Mouse (Mus musculus): ENCODE measurements around the gene Snx17. TPM values are rescaled to one million over a fixed set of nuclear protein-coding genes. Genes with fewer than 3 reads are reported as not detected.
"Not testable (repeated sequence)": the region's sequence is repeated elsewhere in the genome, so short reads cannot be mapped to it uniquely, and the experiment has no call there.

The Snx17 gene
- total RNA-seq, 4 experiments from 2014 or later: 31.3 to 35.8 (median 31.7) TPM

- DNase-seq (ENCODE audit: low spot score in 2 of 2): no peak
These were observed 3.2 kb downstream of the Snx17 start for GRCm38 (mm10) chr5:31196207-31196606.

GRCm38 (mm10) chr5:31197072-31197471 lies 4.0 kb downstream of the Snx17 start:
- DNase-seq (ENCODE audit: low spot score in 2 of 2): no peak

GRCm38 (mm10) chr5:31198170-31198569 lies 5.1 kb downstream of the Snx17 start:
- no peak for DNase-seq (ENCODE audit: low spot score in 2 of 2)

- DNase-seq (ENCODE audit: low spot score in 2 of 2): no peak
These were observed 5.7 kb downstream of the Snx17 start for GRCm38 (mm10) chr5:31198616-31199320.

- no peak for DNase-seq (ENCODE audit: low spot score in 2 of 2)
These were observed 6.4 kb downstream of the Snx17 start for GRCm38 (mm10) chr5:31199321-31199892.

- DNase-seq (ENCODE audit: low spot score in 2 of 2): no peak
These were observed 6.9 kb downstream of the Snx17 start for GRCm38 (mm10) chr5:31199893-31200292.

- DNase-seq (ENCODE audit: low spot score in 2 of 2): no peak
These were observed 7.3 kb downstream of the Snx17 start for GRCm38 (mm10) chr5:31200327-31200768.

GRCm38 (mm10) chr5:31201042-31201741 lies 8.2 kb downstream of the Snx17 start:
- no peak for DNase-seq (ENCODE audit: low spot score in 2 of 2)

- DNase-seq (ENCODE audit: low spot score in 2 of 2): peak; percentile 93 to 95
These were observed 8.9 kb downstream of the Snx17 start, which contains the start of gene Zfp513 for GRCm38 (mm10) chr5:31201742-31202590. Zfp513 (minus strand) TSS chr5:31202303.

GRCm38 (mm10) chr5:31202933-31203332 lies 9.9 kb downstream of the Snx17 start:
- no peak for DNase-seq (ENCODE audit: low spot score in 2 of 2)

GRCm38 (mm10) chr5:31203866-31204265 lies 10.8 kb downstream of the Snx17 start:
- DNase-seq (ENCODE audit: low spot score in 2 of 2): no peak

GRCm38 (mm10) chr5:31204421-31204820 lies 11.4 kb downstream of the Snx17 start:
- no peak for DNase-seq (ENCODE audit: low spot score in 2 of 2)

GRCm38 (mm10) chr5:31216554-31216953 lies 23.5 kb downstream of the Snx17 start:
- DNase-seq (ENCODE audit: low spot score in 2 of 2): not testable (repeated sequence)

- DNase-seq (ENCODE audit: low spot score in 2 of 2): no peak
These were observed 25.3 kb downstream of the Snx17 start for GRCm38 (mm10) chr5:31218294-31218693.

- no peak for DNase-seq (ENCODE audit: low spot score in 2 of 2)
These were observed 26.0 kb downstream of the Snx17 start for GRCm38 (mm10) chr5:31219070-31219469.

GRCm38 (mm10) chr5:31219474-31219873 lies 26.4 kb downstream of the Snx17 start:
- no peak for DNase-seq (ENCODE audit: low spot score in 2 of 2)

GRCm38 (mm10) chr5:31219911-31220447 lies 27.0 kb downstream of the Snx17 start:
- DNase-seq (ENCODE audit: low spot score in 2 of 2): no peak

GRCm38 (mm10) chr5:31220448-31221303 lies 27.6 kb downstream of the Snx17 start, which contains the start of gene Ppm1g:
Ppm1g (minus strand) TSS chr5:31220687.
- DNase-seq (ENCODE audit: low spot score in 2 of 2): peak; percentile 94 to 96

- DNase-seq (ENCODE audit: low spot score in 2 of 2): no peak
These were observed 28.4 kb downstream of the Snx17 start for GRCm38 (mm10) chr5:31221304-31221945.

- DNase-seq (ENCODE audit: low spot score in 2 of 2): no peak
These were observed 29.7 kb downstream of the Snx17 start for GRCm38 (mm10) chr5:31222696-31223095.
